Mouse (Mus musculus) embryonic fibroblast, embryonic 13.5 days (primary cell): ENCODE measurements around the gene Foxred2.

Experiments
- CTCF ChIP-seq: IDR thresholded peaks from 2 replicates; pipeline ENCODE4 v1.5.1; 2011; ENCODE audit warnings: mild to moderate bottlenecking, control low read depth, low read length, moderate library complexity, borderline replicate concordance; ENCODE audit not compliant: insufficient read depth
- POLR2A ChIP-seq: IDR thresholded peaks from 2 replicates; pipeline ENCODE4 v1.6.1; 2011; ENCODE audit warnings: low read depth, mild to moderate bottlenecking, control low read depth, low read length, moderate library complexity

- TF ChIP-seq CTCF (no peak), POLR2A (no peak)
These were observed 23.3 kb downstream of the Foxred2 start for GRCm38 (mm10) chr15:77933222-77933621.
